Mouse (Mus musculus): ENCODE results near the gene Hipk4. TPM values are rescaled to one million over a fixed set of nuclear protein-coding genes. Genes with fewer than 3 reads are reported as not detected.

Hipk4 gene
- polyA plus RNA-seq, 1 experiment from 2014 or later = 0.23 TPM

GRCm38 (mm10) chr7:27576914-27577313 lies 53.8 kb downstream of the Hipk4 start:
- Histone ChIP-seq H3K27me3 (ENCODE audit: control insufficient read depth, insufficient read depth, low read length) (no peaks in the 10 kb centered on the region), H3K9me3 (ENCODE audit: control insufficient read depth, low read length) (no peaks in the 10 kb centered on the region), H3K4me2 (replicated peaks; ENCODE audit: low read depth) (no peak overlapping the region), H3K9ac (ENCODE audit: low read length) (no peak overlapping the region), H3K27ac (replicated peaks) (no peak overlapping the region), H3K36me3 (ENCODE audit: control insufficient read depth, insufficient read depth, low read length) (peaks cover 31% of the 10 kb centered on the region), H3K4me1 (replicated peaks; ENCODE audit: control insufficient read depth, insufficient read depth) (no peaks in the 10 kb centered on the region), H3K4me3 (ENCODE audit: low read depth, low read length) (no peak overlapping the region)
- peak; percentile 59 for DNase-seq (ENCODE audit: low spot score)
- TF ChIP-seq EP300 (optimal IDR thresholded peaks at IDR 0.05) = no peak
- TF ChIP-seq CTCF (IDR thresholded peaks at IDR 0.05; ENCODE audit: low read depth) = peak; percentile 68
- 73% methylated on average over 6 of the region's 6 CpGs for WGBS
- peak; percentile 47; the same call in 1 of the 2 replicates for ATAC-seq (ENCODE audit: low FRiP score, low TSS enrichment)

- Histone ChIP-seq H3K27ac (replicated peaks) (no peak overlapping the region), H3K9me3 (ENCODE audit: control insufficient read depth, low read length) (no peaks in the 10 kb centered on the region), H3K36me3 (ENCODE audit: control insufficient read depth, insufficient read depth, low read length) (peaks cover 27% of the 10 kb centered on the region), H3K4me1 (replicated peaks; ENCODE audit: control insufficient read depth, insufficient read depth) (no peaks in the 10 kb centered on the region), H3K4me3 (ENCODE audit: low read depth, low read length) (no peak overlapping the region), H3K4me2 (replicated peaks; ENCODE audit: low read depth) (no peak overlapping the region), H3K27me3 (ENCODE audit: control insufficient read depth, insufficient read depth, low read length) (no peaks in the 10 kb centered on the region), H3K9ac (ENCODE audit: low read length) (no peak overlapping the region)
- 83% methylated on average over 6 of the region's 6 CpGs for WGBS
- ATAC-seq (ENCODE audit: low FRiP score, low TSS enrichment) = no peak
- DNase-seq (ENCODE audit: low spot score) = no peak
- TF ChIP-seq EP300 (optimal IDR thresholded peaks at IDR 0.05) (no peak), CTCF (IDR thresholded peaks at IDR 0.05; ENCODE audit: low read depth) (no peak)
Observed at GRCm38 (mm10) chr7:27577589-27577988, 54.5 kb downstream of the Hipk4 start.

- no peak overlapping the region for H3K4me2 ChIP-seq (replicated peaks; ENCODE audit: low read depth)
- DNase-seq (ENCODE audit: low spot score) = no peak
- no peak for TF ChIP-seq EP300 (optimal IDR thresholded peaks at IDR 0.05)
- TF ChIP-seq CTCF (IDR thresholded peaks at IDR 0.05; ENCODE audit: low read depth) = no peak
- H3K27me3 ChIP-seq (ENCODE audit: control insufficient read depth, insufficient read depth, low read length) = no peaks in the 10 kb centered on the region
- peaks cover 28% of the 10 kb centered on the region for H3K36me3 ChIP-seq (ENCODE audit: control insufficient read depth, insufficient read depth, low read length)
- no peaks in the 10 kb centered on the region for H3K4me1 ChIP-seq (replicated peaks; ENCODE audit: control insufficient read depth, insufficient read depth)
- WGBS = 79% methylated on average over 7 of the region's 7 CpGs
- no peak overlapping the region for H3K9ac ChIP-seq (ENCODE audit: low read length)
- no peaks in the 10 kb centered on the region for H3K9me3 ChIP-seq (ENCODE audit: control insufficient read depth, low read length)
- no peak overlapping the region for H3K27ac ChIP-seq (replicated peaks)
- H3K4me3 ChIP-seq (ENCODE audit: low read depth, low read length) = no peak overlapping the region
- ATAC-seq (ENCODE audit: low FRiP score, low TSS enrichment) = no peak
Observed at GRCm38 (mm10) chr7:27578465-27578864, 55.4 kb downstream of the Hipk4 start.

GRCm38 (mm10) chr7:27580380-27581174 lies 57.5 kb downstream of the Hipk4 start:
- H3K9ac ChIP-seq (ENCODE audit: low read length) = no peak overlapping the region
- WGBS = 89% methylated on average over 14 of the region's 14 CpGs
- DNase-seq (ENCODE audit: low spot score) = no peak
- no peaks in the 10 kb centered on the region for H3K9me3 ChIP-seq (ENCODE audit: control insufficient read depth, low read length)
- peaks cover 23% of the 10 kb centered on the region; the same call in 1 of the 2 replicates for H3K36me3 ChIP-seq (ENCODE audit: control insufficient read depth, insufficient read depth, low read length)
- TF ChIP-seq EP300 (optimal IDR thresholded peaks at IDR 0.05) (no peak), CTCF (IDR thresholded peaks at IDR 0.05; ENCODE audit: low read depth) (no peak)
- no peak overlapping the region for H3K27ac ChIP-seq (replicated peaks)
- H3K4me1 ChIP-seq (replicated peaks; ENCODE audit: control insufficient read depth, insufficient read depth) = no peaks in the 10 kb centered on the region
- H3K27me3 ChIP-seq (ENCODE audit: control insufficient read depth, insufficient read depth, low read length) = no peaks in the 10 kb centered on the region
- H3K4me2 ChIP-seq (replicated peaks; ENCODE audit: low read depth) = no peak overlapping the region
- ATAC-seq (ENCODE audit: low FRiP score, low TSS enrichment) = no peak
- H3K4me3 ChIP-seq (ENCODE audit: low read depth, low read length) = no peak overlapping the region

Other genes starting within 250 kb of the Hipk4 start
- 81.0 and 94.8 TPM in 2 replicates for gene Ltbp4, start 185.6 kb upstream of the Hipk4 start, polyA plus RNA-seq (2015; fragmentation: Nextera tagmentation; extraction: Ambion mirVana)
- gene Shkbp1, start 167.2 kb upstream of the Hipk4 start, polyA plus RNA-seq (2015; fragmentation: Nextera tagmentation; extraction: Ambion mirVana) = 26.3 and 27.3 TPM in 2 replicates
- gene Gm20479, start 165.8 kb upstream of the Hipk4 start, polyA plus RNA-seq (2015; fragmentation: Nextera tagmentation; extraction: Ambion mirVana) = 0.28 and 0.57 TPM in 2 replicates
- gene Sptbn4, start 75.6 kb upstream of the Hipk4 start, polyA plus RNA-seq (2015; fragmentation: Nextera tagmentation; extraction: Ambion mirVana) = 0.24 and 0.25 TPM in 2 replicates
- gene Blvrb, start 75.3 kb upstream of the Hipk4 start, polyA plus RNA-seq (2015; fragmentation: Nextera tagmentation; extraction: Ambion mirVana) = 97.3 and 103 TPM in 2 replicates
- gene Sertad3, start 49.5 kb upstream of the Hipk4 start, polyA plus RNA-seq (2015; fragmentation: Nextera tagmentation; extraction: Ambion mirVana) = 23.9 and 25.2 TPM in 2 replicates
- 50.0 and 53.0 TPM in 2 replicates for gene Sertad1, start 36.4 kb upstream of the Hipk4 start, polyA plus RNA-seq (2015; fragmentation: Nextera tagmentation; extraction: Ambion mirVana)
- 2.1 and 2.2 TPM in 2 replicates for gene Prx, start 23.9 kb upstream of the Hipk4 start, polyA plus RNA-seq (2015; fragmentation: Nextera tagmentation; extraction: Ambion mirVana)
- 117 and 128 TPM in 2 replicates for gene Pld3, start 30.0 kb downstream of the Hipk4 start, polyA plus RNA-seq (2015; fragmentation: Nextera tagmentation; extraction: Ambion mirVana)
- gene 2310022A10Rik, start 30.0 kb downstream of the Hipk4 start, polyA plus RNA-seq (2015; fragmentation: Nextera tagmentation; extraction: Ambion mirVana) = 11.4 TPM in 2 replicates
- gene Akt2, start 68.3 kb downstream of the Hipk4 start, polyA plus RNA-seq (2015; fragmentation: Nextera tagmentation; extraction: Ambion mirVana) = 42.6 and 46.5 TPM in 2 replicates
- 1.4 and 1.6 TPM in 2 replicates for gene Ttc9b, start 130.6 kb downstream of the Hipk4 start, polyA plus RNA-seq (2015; fragmentation: Nextera tagmentation; extraction: Ambion mirVana)
- gene Map3k10, start 151.3 kb downstream of the Hipk4 start, polyA plus RNA-seq (2015; fragmentation: Nextera tagmentation; extraction: Ambion mirVana) = 4.2 and 4.6 TPM in 2 replicates
- 1.9 and 2.0 TPM in 2 replicates for gene Zfp607b, start 166.1 kb downstream of the Hipk4 start, polyA plus RNA-seq (2015; fragmentation: Nextera tagmentation; extraction: Ambion mirVana)
- 8.4 and 9.3 TPM in 2 replicates for gene Zfp60, start 208.1 kb downstream of the Hipk4 start, polyA plus RNA-seq (2015; fragmentation: Nextera tagmentation; extraction: Ambion mirVana)